Mouse (Mus musculus): ENCODE data around the gene Mgll. TPM values are rescaled to one million over a fixed set of nuclear protein-coding genes. Genes with fewer than 3 reads are reported as not detected.

The Mgll gene
- total RNA-seq, 2 experiments from 2014 or later, result 185 to 189 TPM

DNA sequence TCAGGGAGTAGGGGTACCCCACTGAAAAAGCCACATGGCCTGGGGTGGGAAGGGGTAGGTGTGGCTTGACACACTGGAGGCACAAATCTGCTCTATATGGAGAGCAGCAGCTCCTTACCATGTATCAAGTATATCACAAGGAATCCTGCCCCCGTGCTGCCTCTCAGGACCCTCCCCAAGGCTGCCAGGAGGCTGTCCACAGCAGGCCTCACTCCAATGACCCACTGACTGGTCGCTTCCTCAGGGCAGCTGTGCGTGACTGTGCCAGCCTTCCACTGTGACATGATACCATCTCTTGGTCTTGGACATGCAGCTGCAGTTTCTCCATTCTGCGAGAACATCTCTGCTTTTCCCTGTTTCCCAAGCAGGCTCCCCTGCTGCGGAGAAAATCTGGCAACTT lies 20.5 kb upstream of the Mgll start:
- Histone ChIP-seq H3K4me3 (no peak overlapping the region), H3K27ac (no peak overlapping the region)
- TF ChIP-seq CTCF (IDR thresholded peaks at IDR 0.05), result no peak
- DNase-seq (ENCODE audit: extremely low spot score in 1 of 2, low spot score in 2 of 2), result no peak
- intact Hi-C loops (cut with DNase I), result no loop called here

DNA sequence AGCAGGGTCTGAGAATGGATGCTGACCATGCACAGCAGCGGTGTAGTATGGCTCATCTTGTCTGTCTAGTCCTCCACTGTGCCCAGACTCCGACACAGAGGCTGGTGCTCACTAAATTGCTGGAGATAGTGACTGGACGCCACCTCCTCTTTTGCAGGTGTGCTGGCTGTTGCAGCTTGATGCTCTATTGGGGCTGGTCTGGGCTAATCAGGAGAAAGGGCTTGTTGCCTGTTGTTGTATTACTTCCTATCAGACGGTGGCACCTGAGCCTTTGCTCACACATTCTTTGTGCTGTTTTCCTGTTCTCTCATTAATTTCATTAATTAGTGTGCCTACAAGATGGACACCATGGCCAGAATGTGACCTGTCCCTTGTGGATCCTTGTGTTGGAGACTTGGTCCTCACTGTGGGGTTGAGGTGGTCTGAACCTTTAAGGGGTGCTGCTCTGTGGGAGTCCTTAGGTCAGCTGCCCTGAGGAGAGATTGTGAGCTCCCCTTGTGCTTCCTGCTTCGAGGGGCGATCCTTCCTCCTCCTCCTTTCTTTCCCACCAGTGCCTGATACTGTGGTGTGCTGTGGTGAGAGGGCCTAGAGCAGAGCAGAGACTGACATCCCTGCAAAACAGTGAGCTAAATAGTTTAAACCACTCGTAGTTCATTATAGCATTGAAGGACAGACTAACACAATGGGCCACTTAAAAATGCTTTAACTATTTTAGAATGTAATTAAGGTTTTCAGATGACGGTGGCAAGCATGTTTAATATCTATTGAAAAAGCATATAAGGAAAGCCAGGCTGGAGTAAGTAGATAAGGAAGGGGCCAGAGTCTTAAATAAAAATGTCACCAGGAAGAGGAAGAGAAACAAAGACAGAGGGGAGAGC lies 15.6 kb upstream of the Mgll start:
- Histone ChIP-seq H3K4me3 (no peak overlapping the region), H3K27ac (peak overlapping the region; percentile 37; the same call in 1 of the 2 replicates)
- TF ChIP-seq CTCF (IDR thresholded peaks at IDR 0.05), result no peak
- intact Hi-C loops (cut with DNase I), result no loop called here
- no peak for DNase-seq (ENCODE audit: extremely low spot score in 1 of 2, low spot score in 2 of 2)

DNA sequence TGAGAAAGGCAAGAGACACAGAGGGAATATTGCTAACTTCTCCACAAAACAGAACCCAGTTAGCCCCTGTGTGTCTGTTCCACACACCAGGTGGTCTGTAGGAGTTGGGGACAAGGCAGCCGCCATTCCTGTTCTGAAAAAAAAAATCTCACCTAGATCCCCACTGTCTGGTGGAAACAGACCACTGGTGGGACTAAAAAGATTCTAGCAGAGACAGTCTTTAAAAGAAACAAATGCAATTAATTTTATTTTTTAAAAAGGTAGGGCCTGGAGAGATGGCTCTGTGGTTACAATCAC lies 15.0 kb upstream of the Mgll start:
- H3K4me3 ChIP-seq, result no peak overlapping the region
- DNase-seq (ENCODE audit: extremely low spot score in 1 of 2, low spot score in 2 of 2), result no peak
- intact Hi-C loops (cut with DNase I), result no loop called here
- H3K27ac ChIP-seq, result no peak overlapping the region; the same call in 1 of the 2 replicates
- no peak for TF ChIP-seq CTCF (IDR thresholded peaks at IDR 0.05)

DNA sequence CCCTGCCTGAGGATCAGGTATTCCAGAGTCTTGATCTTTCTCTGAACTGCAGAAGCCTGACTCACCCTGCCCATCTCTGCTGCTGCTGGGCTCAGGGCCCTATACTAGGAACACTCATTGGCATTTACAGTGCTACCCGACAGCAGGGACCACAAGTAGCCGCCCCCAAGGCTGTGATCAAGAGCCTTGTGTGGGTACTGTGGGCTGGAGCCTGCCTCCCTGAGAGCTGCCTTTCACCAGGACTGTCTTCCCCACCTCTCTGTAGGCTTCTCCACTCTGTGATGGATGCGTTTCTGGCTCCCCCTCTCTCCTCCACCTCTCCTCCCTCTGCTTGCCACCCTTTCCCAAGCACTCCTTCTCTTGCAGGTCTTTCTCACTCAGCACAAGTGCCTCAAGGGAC lies 12.9 kb upstream of the Mgll start:
- intact Hi-C loops (cut with DNase I), result loop anchor here (5.0 kb wide), 2 partner anchors 124 to 189 kb away; no protein-coding TSS in a partner anchor
- no peak for TF ChIP-seq CTCF (IDR thresholded peaks at IDR 0.05)
- no peak for DNase-seq (ENCODE audit: extremely low spot score in 1 of 2, low spot score in 2 of 2)

DNA sequence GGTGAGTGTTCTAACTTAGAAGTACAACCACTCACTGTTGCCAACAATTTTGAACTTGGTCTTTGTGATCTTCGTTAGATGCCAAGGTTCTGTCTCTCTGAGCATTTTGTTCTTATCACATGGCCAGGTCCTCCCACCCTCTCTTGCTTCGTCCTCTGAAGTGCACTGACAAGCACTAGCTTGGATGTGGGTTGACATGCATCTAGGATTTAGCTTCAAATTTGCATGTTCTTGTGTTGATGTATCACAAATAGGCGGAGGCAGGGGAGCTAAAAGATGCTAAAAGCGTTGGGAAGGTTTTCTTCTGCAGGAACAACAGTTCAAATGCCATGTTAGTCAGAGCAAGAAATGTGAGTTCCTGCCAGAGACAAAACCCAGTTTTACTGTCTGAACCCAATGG lies 12.1 kb upstream of the Mgll start:
- intact Hi-C loops (cut with DNase I), result loop anchor here (5.0 kb wide), 2 partner anchors 125 to 190 kb away; no protein-coding TSS in a partner anchor
- DNase-seq (ENCODE audit: extremely low spot score in 1 of 2, low spot score in 2 of 2), result no peak
- TF ChIP-seq CTCF (IDR thresholded peaks at IDR 0.05), result no peak
- Histone ChIP-seq H3K27ac (peak overlapping the region; percentile 61; the same call in 1 of the 2 replicates), H3K4me3 (no peak overlapping the region)

More for the DNA sequence above, 12.9 kb upstream of the Mgll start:
- no peak overlapping the region for H3K4me3 ChIP-seq
- peak overlapping the region; percentile 61 for H3K27ac ChIP-seq

DNA sequence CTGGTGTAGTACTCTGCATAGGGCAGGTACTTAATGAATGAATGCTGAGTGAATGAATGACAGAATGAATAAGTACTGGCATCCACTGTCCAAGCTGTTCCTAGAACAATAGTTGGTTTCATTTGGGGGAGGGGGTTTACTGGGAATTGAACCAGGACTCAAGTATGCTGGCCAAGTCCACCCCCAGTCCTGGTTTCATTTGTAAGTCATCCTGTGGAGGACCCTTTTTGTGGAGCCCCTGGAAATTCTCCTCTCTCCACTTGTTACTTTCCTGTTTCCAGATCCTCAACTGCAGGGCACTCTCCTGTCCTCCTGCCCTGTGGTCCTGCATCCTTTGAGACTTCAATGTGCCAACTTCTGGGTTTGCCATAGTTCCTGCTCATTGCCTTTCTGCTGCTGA lies 10.9 kb upstream of the Mgll start:
- TF ChIP-seq CTCF (IDR thresholded peaks at IDR 0.05), result no peak
- intact Hi-C loops (cut with DNase I), result loop anchor here (5.0 kb wide), 2 partner anchors 126 to 191 kb away; no protein-coding TSS in a partner anchor
- no peak overlapping the region for H3K4me3 ChIP-seq
- H3K27ac ChIP-seq, result no peak overlapping the region
- no peak for DNase-seq (ENCODE audit: extremely low spot score in 1 of 2, low spot score in 2 of 2)

DNA sequence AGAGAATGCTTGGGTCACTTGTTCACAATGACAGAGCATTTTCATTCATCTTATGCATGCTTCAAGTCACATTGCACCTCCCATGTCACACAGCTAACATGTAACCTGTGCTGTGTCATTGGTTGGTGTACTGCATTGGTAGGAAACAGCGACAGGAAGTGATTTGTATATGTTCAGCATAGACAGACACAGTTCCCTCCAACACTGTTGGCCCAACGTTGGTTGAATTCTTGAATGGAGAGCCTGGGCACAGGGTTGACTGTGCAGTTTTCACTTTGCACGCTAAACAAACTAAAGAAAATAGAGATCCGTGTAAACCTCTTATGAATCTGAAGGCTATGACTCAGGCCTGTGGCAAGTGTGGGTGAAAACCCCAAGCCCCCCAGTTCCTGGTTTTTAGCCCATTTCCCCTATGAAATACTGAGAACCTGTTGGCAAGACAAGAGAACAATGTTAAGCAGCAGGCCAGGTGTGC lies 10.0 kb upstream of the Mgll start:
- no peak for TF ChIP-seq CTCF (IDR thresholded peaks at IDR 0.05)
- Histone ChIP-seq H3K27ac (no peak overlapping the region), H3K4me3 (no peak overlapping the region)
- intact Hi-C loops (cut with DNase I), result loop anchor here (5.0 kb wide), 2 partner anchors 127 to 192 kb away; no protein-coding TSS in a partner anchor
- no peak for DNase-seq (ENCODE audit: extremely low spot score in 1 of 2, low spot score in 2 of 2)

DNA sequence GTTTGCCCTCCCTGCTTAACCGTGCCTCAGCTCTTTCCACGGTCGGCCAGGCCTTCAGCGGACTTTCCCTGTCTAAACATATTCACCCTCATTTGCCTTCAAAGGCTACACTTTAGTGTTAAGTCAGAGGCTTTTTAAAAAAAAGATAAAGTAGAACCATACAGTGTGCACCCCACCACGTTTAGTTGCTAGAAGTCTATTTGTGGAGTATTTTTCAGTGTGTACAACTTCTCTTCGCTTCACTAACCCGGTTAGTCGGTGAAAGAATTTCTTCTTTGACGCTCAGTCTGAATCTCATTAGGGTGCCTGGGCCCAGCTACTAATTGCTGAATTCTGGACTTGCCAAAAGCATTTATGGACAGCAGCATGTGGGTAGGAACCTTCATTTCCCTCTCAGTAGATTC lies 8.8 kb upstream of the Mgll start:
- Histone ChIP-seq H3K27ac (no peak overlapping the region), H3K4me3 (no peak overlapping the region)
- TF ChIP-seq CTCF (IDR thresholded peaks at IDR 0.05), result no peak
- no peak for DNase-seq (ENCODE audit: extremely low spot score in 1 of 2, low spot score in 2 of 2)
- intact Hi-C loops (cut with DNase I), result no loop called here

DNA sequence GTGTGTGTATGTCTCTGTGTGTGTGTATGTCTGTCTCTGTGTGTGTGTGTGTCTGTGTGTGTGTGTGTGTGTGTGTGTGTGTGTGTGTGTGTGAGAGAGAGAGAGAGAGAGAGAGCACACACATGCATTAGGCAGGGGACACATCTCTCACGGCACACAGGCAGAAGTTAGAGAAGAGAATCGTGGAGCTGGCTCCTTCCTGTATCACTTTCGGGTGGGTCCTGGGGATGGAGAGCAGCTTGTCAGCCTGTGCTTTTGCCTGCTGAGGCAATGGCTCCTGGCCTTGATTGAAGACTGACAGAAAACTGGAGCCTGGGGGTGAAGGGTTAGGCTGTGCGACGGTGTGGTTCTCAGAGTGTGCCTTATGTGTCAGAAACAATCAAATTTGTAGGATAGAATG lies 8.2 kb upstream of the Mgll start:
- H3K27ac ChIP-seq, result no peak overlapping the region; the same call in 1 of the 2 replicates
- DNase-seq (ENCODE audit: extremely low spot score in 1 of 2, low spot score in 2 of 2), result no peak
- no peak overlapping the region for H3K4me3 ChIP-seq
- intact Hi-C loops (cut with DNase I), result no loop called here
- no peak for TF ChIP-seq CTCF (IDR thresholded peaks at IDR 0.05)

DNA sequence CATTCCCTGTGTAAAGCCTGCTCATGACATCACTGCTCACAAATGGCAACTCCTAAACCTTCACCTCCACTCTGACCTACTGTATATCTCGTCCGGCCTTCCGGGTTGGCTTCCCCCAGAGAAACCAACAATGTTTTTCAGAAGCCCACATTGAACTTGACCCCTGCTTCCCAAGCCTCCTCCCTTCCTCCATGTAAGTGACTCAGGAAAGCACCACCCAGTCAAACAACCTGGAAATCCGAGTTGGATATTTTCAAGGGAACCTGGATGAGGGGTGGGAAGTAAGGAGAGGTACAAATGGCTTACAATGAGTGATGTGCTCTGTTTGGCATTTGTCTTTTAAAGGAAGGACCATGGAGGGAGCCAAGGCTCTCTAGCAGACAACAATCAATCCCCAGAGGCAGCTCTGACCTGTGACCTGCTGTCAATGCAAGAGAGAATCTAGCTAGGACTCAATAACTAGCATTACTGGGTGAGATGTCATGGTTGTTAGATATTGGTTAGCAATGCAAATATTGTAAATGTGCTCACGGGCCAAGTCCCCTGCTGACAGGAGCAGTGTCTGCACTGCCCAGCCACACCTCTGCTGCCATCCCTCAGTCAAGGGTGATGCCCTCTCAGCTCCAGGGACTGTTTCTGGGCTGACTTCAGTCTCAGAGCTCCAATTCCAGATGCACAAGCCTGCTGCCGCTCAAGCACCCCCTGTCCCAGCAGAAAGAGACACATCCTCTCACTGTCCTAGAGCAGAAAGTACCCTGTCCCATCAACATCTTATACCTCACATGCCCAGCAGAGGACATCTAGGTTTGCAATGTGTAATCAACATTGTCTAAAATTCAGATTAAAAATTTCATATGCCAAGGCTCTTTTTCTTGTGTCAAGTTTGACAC lies 6.8 kb upstream of the Mgll start:
- no peak for TF ChIP-seq CTCF (IDR thresholded peaks at IDR 0.05)
- H3K27ac ChIP-seq, result no peak overlapping the region; the same call in 1 of the 2 replicates
- intact Hi-C loops (cut with DNase I), result no loop called here
- no peak for DNase-seq (ENCODE audit: extremely low spot score in 1 of 2, low spot score in 2 of 2)
- H3K4me3 ChIP-seq, result no peak overlapping the region

DNA sequence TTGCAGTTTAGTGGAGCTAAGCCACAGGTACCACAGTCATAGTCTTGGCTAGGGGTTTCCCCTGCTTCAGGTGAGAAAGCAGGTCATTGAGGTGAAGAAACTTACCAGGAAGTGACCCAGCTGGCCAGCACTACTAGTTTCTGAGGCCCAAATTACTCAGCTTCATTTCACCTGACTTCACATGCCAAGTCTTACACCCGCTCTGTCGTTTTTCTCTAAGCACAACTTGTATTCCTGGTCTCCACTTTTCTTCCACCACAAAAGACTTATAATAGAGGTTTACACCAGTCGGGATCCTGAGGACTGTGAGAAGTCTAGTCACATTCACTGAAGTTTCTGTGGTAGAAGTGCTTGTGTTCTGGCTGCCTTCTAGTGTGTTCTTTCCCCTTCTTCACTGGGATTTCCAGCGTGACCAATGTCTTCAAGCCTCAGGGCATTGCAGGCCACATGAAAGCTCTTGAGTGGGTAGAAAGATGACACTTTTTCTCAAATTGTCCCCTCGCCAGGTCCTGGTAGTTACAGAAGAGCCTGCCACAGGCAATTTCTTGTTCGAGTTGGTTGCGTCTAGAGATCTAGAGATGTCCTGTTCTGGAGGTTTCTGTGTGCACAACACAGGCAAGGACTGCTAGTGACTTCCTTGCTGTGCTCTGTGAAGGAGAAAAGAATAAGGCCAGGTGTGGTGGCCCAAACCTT lies 6.0 kb upstream of the Mgll start:
- no peak for TF ChIP-seq CTCF (IDR thresholded peaks at IDR 0.05)
- no peak overlapping the region for H3K4me3 ChIP-seq
- no peak overlapping the region for H3K27ac ChIP-seq
- no peak for DNase-seq (ENCODE audit: extremely low spot score in 1 of 2, low spot score in 2 of 2)
- intact Hi-C loops (cut with DNase I), result no loop called here

Data from left cerebral cortex, adult 2 months (tissue).